In the genomic region with DNA sequence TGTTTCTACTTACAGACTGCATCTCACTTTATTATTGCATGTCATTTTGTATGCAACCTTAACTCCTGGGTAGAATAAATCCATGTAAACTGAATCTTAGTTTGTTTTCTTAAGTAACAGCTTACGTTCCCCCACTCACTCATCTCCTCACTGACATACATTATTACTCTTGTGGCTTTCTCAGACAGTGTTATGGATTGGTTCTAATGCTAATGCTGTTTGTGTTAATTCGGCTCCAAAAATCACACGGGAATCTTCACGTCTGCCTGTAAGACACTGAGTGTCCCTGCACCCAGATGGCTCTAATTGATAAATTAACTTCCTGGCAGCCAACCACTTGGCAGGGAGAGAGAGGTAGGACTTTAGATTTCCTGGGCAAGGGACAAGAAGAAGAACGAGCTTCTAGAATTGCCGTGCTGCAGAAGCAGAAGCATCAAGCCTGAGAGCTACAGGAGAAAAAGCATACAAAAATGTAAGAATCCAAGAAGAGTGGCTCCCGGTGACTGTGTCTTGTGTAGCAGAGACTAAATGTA, we compare ENCODE assay signal across 14 mouse cellular contexts.
DNase-seq lines count a peak whose midpoint lies in the region; ATAC-seq and TF ChIP-seq lines count a peak whose summit lies in the region.
"Had no signal": no experiment of that assay in that cellular context is flagged by ENCODE, and none has a peak within 500 bp of the region (broad histone marks: within the 10 kb centered on the region; RNA-seq: fewer than 3 reads in every experiment).

No protein-coding gene starts in this region.

- no peaks in the 10 kb centered on the region for H3K36me3 ChIP-seq in forebrain, embryonic 14.5 days (ENCODE audit: control insufficient read depth, insufficient read depth, low read length)
- H3K36me3 ChIP-seq in forebrain, embryonic 11.5 days (ENCODE audit: control insufficient read depth, insufficient read depth, low read length): no peaks in the 10 kb centered on the region
- no peaks in the 10 kb centered on the region for H3K36me3 ChIP-seq in kidney, postnatal 0 days (ENCODE audit: insufficient read depth, low read length)
- H3K36me3 ChIP-seq: embryonic facial prominence, embryonic 13.5 days; G1E; liver, embryonic 12.5 days; neural tube, embryonic 13.5 days had no signal

- no peaks in the 10 kb centered on the region for H3K9me3 ChIP-seq in forebrain, embryonic 14.5 days (replicated peaks; ENCODE audit: control insufficient read depth, low read length)
- no peaks in the 10 kb centered on the region for H3K9me3 ChIP-seq in forebrain, embryonic 11.5 days (ENCODE audit: control insufficient read depth, low read length)
- no peaks in the 10 kb centered on the region for H3K9me3 ChIP-seq in kidney, postnatal 0 days (replicated peaks; ENCODE audit: low read length)
- H3K9me3 ChIP-seq: embryonic facial prominence, embryonic 13.5 days; G1E; liver, embryonic 12.5 days; neural tube, embryonic 13.5 days had no signal

- no peaks in the 10 kb centered on the region for H3K4me1 ChIP-seq in forebrain, embryonic 14.5 days (ENCODE audit: control insufficient read depth, insufficient read depth, low read length)
- H3K4me1 ChIP-seq in forebrain, embryonic 11.5 days (replicated peaks; ENCODE audit: control insufficient read depth, insufficient read depth, low read length): no peaks in the 10 kb centered on the region
- no peaks in the 10 kb centered on the region for H3K4me1 ChIP-seq in kidney, postnatal 0 days (replicated peaks; ENCODE audit: insufficient read depth, low read length)
- H3K4me1 ChIP-seq: liver, embryonic 12.5 days had no signal

- H3K9ac ChIP-seq in forebrain, embryonic 14.5 days (ENCODE audit: low read length): no peak overlapping the region
- H3K9ac ChIP-seq in forebrain, embryonic 11.5 days (ENCODE audit: low read length): no peak overlapping the region
- H3K9ac ChIP-seq in kidney, postnatal 0 days (ENCODE audit: low read depth, low read length): no peak overlapping the region
- H3K9ac ChIP-seq: embryonic facial prominence, embryonic 13.5 days; liver, embryonic 12.5 days; neural tube, embryonic 13.5 days had no signal

- DNase-seq in forebrain, embryonic 14.5 days (ENCODE audit: low spot score): peak; percentile 50
- no peak for DNase-seq in forebrain, embryonic 11.5 days (ENCODE audit: low spot score)
- peak; percentile 8 for DNase-seq in kidney, postnatal 0 days (ENCODE audit: low spot score)
- no peak for DNase-seq in kidney, postnatal 4 days
- DNase-seq in right cerebral cortex, adult 18-20 months: peak; percentile 8
- no peak for DNase-seq in right cerebral cortex, postnatal 36 days (ENCODE audit: low spot score in 2 of 2)
- peak; percentile 47 for DNase-seq in gonadal fat pad, adult 2 months (ENCODE audit: low read depth)
- no peak for DNase-seq in spleen, postnatal 36 days (ENCODE audit: low spot score in 2 of 2)
- DNase-seq: gastrocnemius, postnatal 36 days; kidney, adult 11 months had no signal

- H3K27ac ChIP-seq in forebrain, embryonic 14.5 days (ENCODE audit: low read depth, low read length): no peak overlapping the region
- no peak overlapping the region for H3K27ac ChIP-seq in forebrain, embryonic 11.5 days (ENCODE audit: low read depth, low read length)
- no peak overlapping the region for H3K27ac ChIP-seq in kidney, postnatal 0 days
- H3K27ac ChIP-seq: embryonic facial prominence, embryonic 13.5 days; liver, embryonic 12.5 days; neural tube, embryonic 13.5 days had no signal

- H3K4me2 ChIP-seq in forebrain, embryonic 14.5 days (ENCODE audit: low read length): 0 out of 2 replicates have a peak overlapping the region, but pooled peaks have one; percentile 7
- no peak overlapping the region for H3K4me2 ChIP-seq in forebrain, embryonic 11.5 days (ENCODE audit: low read depth, low read length, severe bottlenecking)
- no peak overlapping the region for H3K4me2 ChIP-seq in kidney, postnatal 0 days (ENCODE audit: low read length)
- H3K4me2 ChIP-seq: embryonic facial prominence, embryonic 13.5 days; liver, embryonic 12.5 days; neural tube, embryonic 13.5 days had no signal

- H3K27me3 ChIP-seq in forebrain, embryonic 14.5 days (replicated peaks; ENCODE audit: control insufficient read depth, insufficient read depth, low read length): no peaks in the 10 kb centered on the region
- no peaks in the 10 kb centered on the region for H3K27me3 ChIP-seq in forebrain, embryonic 11.5 days (ENCODE audit: control insufficient read depth, insufficient read depth, low read length)
- no peaks in the 10 kb centered on the region for H3K27me3 ChIP-seq in kidney, postnatal 0 days (ENCODE audit: insufficient read depth, low read length)
- H3K27me3 ChIP-seq: embryonic facial prominence, embryonic 13.5 days; liver, embryonic 12.5 days; neural tube, embryonic 13.5 days had no signal

- TF ChIP-seq CTCF in kidney, postnatal 0 days (IDR thresholded peaks at IDR 0.05; ENCODE audit: low read depth): no peak

- WGBS in forebrain, embryonic 14.5 days: 58% methylated on average over 7 of the region's 7 CpGs
- WGBS in forebrain, embryonic 11.5 days: 84% methylated on average over 7 of the region's 7 CpGs
- WGBS in kidney, postnatal 0 days: 35% methylated on average over 7 of the region's 7 CpGs

- peak; percentile 40; the same call in 1 of the 2 replicates for ATAC-seq in forebrain, embryonic 14.5 days
- ATAC-seq in forebrain, embryonic 11.5 days (replicated peaks; ENCODE audit: low FRiP score): no peak
- no peak for ATAC-seq in kidney, postnatal 0 days (replicated peaks; ENCODE audit: low FRiP score, low read depth)
- ATAC-seq: liver, embryonic 12.5 days had no signal

- H3K4me3 ChIP-seq in forebrain, embryonic 14.5 days (ENCODE audit: low read depth, low read length): no peak overlapping the region
- no peak overlapping the region for H3K4me3 ChIP-seq in forebrain, embryonic 11.5 days (ENCODE audit: low read depth, low read length)
- H3K4me3 ChIP-seq in kidney, postnatal 0 days (replicated peaks; ENCODE audit: low read depth, low read length): no peak overlapping the region
- H3K4me3 ChIP-seq: embryonic facial prominence, embryonic 13.5 days; liver, embryonic 12.5 days; neural tube, embryonic 13.5 days had no signal

Comparison
In these comparisons a context has a peak if more than half of its experiments do, and no peak if none do; other contexts are left out.
1. DNase-seq: peak in forebrain, embryonic 14.5 days (single experiment), kidney, postnatal 0 days (single experiment), right cerebral cortex, adult 18-20 months (single experiment) and gonadal fat pad, adult 2 months (single experiment); none in forebrain, embryonic 11.5 days (single experiment), kidney, postnatal 4 days (0 of 2), right cerebral cortex, postnatal 36 days (0 of 2) and spleen, postnatal 36 days (0 of 2).